Mouse (Mus musculus) A20 (cell line): ENCODE data around the gene Acvr1.

ENCODE experiments used
- DNase-seq: peaks from one replicate; pipeline ENCODE4 v3.0.0-alpha.2; 2011; ENCODE audit warnings: low read depth, low spot score

Acvr1 gene

GRCm38 (mm10) chr2:58479536-58479935 is 87.4 kb downstream of the Acvr1 start:
- no peak for DNase-seq

GRCm38 (mm10) chr2:58478144-58478543 is 88.8 kb downstream of the Acvr1 start:
- no peak for DNase-seq

- no peak for DNase-seq
Measured at GRCm38 (mm10) chr2:58476956-58477715, 89.8 kb downstream of the Acvr1 start.

GRCm38 (mm10) chr2:58475578-58475977 is 91.4 kb downstream of the Acvr1 start:
- DNase-seq = no peak

DNA sequence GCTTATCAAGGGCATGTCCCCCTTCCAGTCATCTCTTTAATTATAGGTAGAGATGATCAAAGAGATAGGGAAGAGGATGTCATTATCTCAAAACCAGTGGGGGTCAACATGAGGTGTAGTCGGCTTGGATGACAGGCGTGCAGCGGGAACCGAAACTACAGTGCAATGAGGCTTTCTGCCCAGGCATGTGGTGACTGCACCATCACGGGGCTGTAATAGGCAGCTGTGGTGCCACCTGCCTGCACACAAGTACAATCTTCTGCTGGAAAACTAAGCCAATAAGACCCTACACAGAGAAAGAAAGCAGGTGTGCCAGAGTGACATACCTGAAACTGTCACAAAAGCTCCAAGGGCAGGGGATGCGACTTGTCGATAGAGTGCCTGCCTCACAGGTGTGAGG is 96.7 kb downstream of the Acvr1 start:
- DNase-seq = no peak

DNA sequence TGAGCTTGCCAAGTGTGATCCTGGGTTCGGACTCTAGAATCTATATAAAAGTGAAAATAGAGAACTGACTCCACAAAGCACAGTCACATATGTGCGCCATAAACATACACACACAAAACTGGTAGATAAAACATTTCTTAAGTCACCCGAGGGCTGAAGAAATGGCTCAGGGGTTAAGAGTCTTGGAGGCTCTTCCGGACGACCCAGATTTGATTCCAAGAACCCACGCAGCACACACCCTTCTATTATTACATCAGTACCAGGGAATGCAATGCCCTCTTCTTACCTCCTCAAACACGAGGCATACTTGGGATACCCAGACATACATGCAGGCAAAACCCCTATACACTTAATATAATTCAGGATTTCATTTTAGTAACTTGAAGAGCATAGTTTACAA is 97.1 kb downstream of the Acvr1 start, which contains the start of gene Gm17409:
Gene Gm17409, plus strand, starts transcription at position 301 of the 400 bp plus-strand sequence.
- no peak for DNase-seq

DNA sequence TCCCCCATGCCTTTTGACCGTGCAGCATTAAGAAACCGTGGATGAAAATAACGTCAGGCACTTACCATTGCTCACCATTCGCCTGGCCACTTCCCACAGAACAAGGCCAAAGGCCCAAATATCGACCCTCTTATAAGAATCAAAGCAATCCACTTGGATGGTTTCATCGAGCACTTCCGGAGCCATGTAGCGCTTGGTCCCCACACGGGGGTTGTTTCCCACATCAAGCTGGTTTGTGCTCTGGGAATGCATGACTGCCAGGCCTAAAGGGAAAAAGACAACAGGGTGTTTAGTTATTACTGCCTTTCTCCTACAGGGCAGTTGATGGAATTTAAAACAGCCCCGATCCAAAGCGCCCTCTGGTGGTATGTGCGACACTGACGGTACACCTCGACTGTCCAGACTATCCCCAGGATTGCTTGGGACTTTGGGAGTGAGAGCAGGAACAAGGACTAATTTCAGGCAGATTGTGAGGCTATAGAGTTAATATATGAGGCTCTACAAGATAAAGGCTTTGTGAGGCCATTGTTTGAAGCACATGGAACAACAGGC is 108.1 kb downstream of the Acvr1 start:
- DNase-seq = no peak

GRCm38 (mm10) chr2:58457488-58457865 is 109.5 kb downstream of the Acvr1 start:
- no peak for DNase-seq

GRCm38 (mm10) chr2:58456843-58457487 is 110.0 kb downstream of the Acvr1 start:
- DNase-seq = no peak

DNA sequence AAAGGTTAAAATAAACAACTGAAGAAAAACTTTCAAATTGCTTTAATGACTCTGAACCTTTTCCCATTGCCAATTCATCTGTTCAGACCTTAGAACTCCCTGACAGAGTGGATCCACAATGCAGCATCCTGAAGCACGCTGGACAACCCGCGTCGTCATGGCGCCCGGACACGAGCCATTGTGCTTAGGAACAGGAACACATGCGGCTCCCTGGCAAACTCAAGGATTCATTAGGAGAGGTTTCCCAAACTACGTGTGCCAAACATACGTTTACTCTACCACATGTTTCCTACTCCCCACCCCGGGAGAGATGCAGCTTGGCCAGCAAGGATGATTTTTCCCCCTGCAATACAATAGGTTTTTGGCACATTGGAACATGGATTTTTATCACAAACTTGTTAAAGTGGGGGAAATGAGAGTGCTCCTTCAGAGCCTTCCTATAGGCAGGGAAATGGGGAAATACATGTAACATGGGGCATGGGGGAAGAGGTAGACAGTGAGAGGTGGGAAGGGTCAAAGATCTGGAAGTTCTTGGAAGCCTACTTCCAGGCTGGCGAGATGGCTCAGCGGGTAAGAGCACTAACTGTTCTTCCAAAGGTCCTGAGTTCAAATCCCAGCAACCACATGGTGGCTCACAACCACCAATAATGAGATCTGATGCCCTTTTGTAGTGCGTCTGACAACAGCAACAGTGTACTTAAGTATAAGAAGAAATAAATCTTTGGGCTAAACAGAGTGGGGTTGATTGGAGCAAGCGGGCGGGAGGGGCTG is 112.7 kb downstream of the Acvr1 start:
- no peak for DNase-seq

DNA sequence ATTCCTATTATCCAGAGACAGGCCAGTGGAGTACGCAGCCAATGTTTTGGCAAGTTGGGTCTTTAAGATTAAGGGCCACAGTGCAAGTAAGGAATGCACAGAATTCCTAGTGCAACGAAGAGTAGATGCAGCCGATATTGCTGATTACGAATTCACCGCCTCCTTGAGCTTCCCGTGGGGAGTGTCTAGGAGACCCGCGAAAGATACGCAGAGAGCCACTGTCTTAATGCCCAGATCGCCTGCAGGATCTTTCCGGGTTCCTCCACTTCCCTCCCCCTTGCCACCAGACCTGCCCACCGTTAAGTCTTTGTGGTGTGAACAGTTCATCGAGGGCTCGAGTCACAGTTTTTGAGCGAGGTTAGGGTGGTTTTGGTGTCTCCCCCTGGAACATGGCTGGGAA is 120.0 kb downstream of the Acvr1 start:
- DNase-seq = no peak

DNA sequence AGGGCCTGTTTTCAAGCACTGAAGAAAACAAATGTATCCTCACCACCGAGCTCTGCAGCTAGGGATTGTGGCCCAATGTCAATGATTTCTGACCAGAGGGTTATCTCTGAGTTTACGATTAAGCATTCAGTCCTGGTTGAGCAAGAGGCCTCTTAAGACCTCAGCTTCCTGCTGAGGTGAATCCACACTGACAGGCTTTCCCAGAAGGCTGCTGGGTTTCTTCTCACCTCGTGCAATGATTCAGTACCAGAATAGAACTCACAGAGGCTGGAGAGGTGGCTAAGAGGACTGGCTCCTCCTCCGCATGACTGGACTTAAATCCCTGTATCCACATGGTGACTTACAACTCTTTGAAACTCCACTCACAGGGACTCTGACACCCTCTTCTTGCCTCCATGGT is 123.8 kb downstream of the Acvr1 start:
- no peak for DNase-seq

DNA sequence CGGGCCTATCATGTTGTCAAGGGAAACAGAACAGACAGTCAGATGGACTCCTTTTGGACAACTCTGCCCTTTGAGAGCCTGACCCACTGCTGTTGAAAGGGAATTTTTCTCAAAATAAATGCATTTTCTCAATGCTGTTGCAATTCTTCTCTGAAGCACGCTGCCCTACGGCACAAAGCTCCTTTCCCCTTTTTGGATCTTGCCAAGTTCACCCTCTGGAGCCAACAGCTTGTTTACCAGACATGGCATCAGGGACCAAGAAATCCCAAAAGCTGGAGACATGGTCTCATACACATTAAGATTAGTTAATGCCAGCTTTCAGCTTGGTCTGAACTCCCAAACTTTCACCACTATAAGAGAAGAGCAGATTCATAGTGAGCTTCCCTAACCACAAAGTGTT is 130.0 kb downstream of the Acvr1 start:
- no peak for DNase-seq

GRCm38 (mm10) chr2:58435507-58435906 is 131.4 kb downstream of the Acvr1 start:
- no peak for DNase-seq

GRCm38 (mm10) chr2:58434438-58434837 is 132.5 kb downstream of the Acvr1 start:
- no peak for DNase-seq

- no peak for DNase-seq
Measured at GRCm38 (mm10) chr2:58433317-58433716, 133.6 kb downstream of the Acvr1 start.

- no peak for DNase-seq
Measured at GRCm38 (mm10) chr2:58432211-58432610, 134.7 kb downstream of the Acvr1 start.

DNA sequence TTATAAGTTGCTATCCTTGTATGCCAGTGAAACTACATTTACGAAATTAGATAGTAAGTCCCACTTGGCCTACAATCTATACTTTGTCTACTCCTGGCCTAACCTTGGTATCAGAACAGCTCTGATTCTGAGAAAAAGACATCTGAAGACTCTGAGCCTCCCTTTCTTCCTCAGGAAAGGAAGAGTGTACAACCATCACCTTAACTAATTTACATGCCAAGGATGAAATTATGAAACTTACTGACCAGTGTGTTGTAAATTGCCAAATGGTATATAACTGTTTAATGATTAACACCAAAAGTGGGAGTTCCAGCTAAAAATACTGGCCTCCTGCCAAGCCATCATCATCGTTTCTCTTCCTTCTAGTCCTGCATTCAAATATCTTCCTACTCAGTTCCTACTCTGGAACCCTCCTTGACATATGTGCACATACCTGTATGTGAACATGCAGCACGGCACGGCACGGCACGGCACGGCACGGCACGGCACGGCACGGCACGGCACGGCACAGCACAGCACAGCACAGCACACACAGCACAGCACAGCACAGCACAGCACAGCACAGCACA is 141.4 kb downstream of the Acvr1 start:
- DNase-seq = no peak

GRCm38 (mm10) chr2:58423319-58423718 is 143.6 kb downstream of the Acvr1 start:
- no peak for DNase-seq

GRCm38 (mm10) chr2:58419571-58419970 is 147.4 kb downstream of the Acvr1 start:
- no peak for DNase-seq

DNA sequence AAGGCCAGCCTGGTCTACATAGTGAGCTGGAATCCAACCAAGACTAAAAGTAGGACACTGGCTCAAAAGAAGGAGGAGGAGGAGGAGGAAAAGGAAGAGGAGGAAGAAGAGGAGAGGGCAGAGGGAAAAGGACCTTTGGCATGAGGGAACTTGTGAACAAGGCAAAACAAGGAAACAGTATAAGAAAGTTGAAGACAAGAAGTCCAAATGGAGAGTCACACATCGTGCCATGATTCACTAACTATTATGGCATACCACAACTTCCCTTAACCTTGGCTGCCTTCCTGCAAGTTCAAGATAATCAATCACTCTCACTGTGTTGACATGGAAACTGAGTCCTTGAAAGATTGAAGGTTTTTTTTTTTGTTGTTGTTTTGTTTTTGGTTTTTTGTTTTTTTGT is 148.8 kb downstream of the Acvr1 start:
- no peak for DNase-seq

GRCm38 (mm10) chr2:58417684-58418083 is 149.3 kb downstream of the Acvr1 start:
- no peak for DNase-seq
